Mouse (Mus musculus): ENCODE results near the gene Gosr2.

The Gosr2 gene

GRCm38 (mm10) chr11:103697565-103698176 lies at the start of gene Gosr2:
Gene Gosr2 (minus strand): TSS chr11:103697898.
- ATAC-seq (ENCODE audit: insufficient number of reproducible peaks, low FRiP score, low TSS enrichment) = peak; percentile 95

GRCm38 (mm10) chr11:103735046-103735781 lies 37.5 kb upstream of the Gosr2 start:
- no peak for ATAC-seq (ENCODE audit: insufficient number of reproducible peaks, low FRiP score, low TSS enrichment)

GRCm38 (mm10) chr11:103734411-103735045 lies 36.8 kb upstream of the Gosr2 start:
- no peak for ATAC-seq (ENCODE audit: insufficient number of reproducible peaks, low FRiP score, low TSS enrichment)

- ATAC-seq (ENCODE audit: insufficient number of reproducible peaks, low FRiP score, low TSS enrichment) = no peak
Observed at GRCm38 (mm10) chr11:103733961-103734360, 36.3 kb upstream of the Gosr2 start.

- ATAC-seq (ENCODE audit: insufficient number of reproducible peaks, low FRiP score, low TSS enrichment) = no peak
Observed at GRCm38 (mm10) chr11:103733069-103733468, 35.4 kb upstream of the Gosr2 start.

GRCm38 (mm10) chr11:103732306-103732705 lies 34.6 kb upstream of the Gosr2 start:
- no peak for ATAC-seq (ENCODE audit: insufficient number of reproducible peaks, low FRiP score, low TSS enrichment)

GRCm38 (mm10) chr11:103731594-103731993 lies 33.9 kb upstream of the Gosr2 start:
- no peak for ATAC-seq (ENCODE audit: insufficient number of reproducible peaks, low FRiP score, low TSS enrichment)

- no peak for ATAC-seq (ENCODE audit: insufficient number of reproducible peaks, low FRiP score, low TSS enrichment)
Observed at GRCm38 (mm10) chr11:103729282-103729985, 31.7 kb upstream of the Gosr2 start.

GRCm38 (mm10) chr11:103724331-103724771 lies 26.7 kb upstream of the Gosr2 start:
- no peak for ATAC-seq (ENCODE audit: insufficient number of reproducible peaks, low FRiP score, low TSS enrichment)

- peak; percentile 36; the same call in 1 of the 2 replicates for ATAC-seq (ENCODE audit: insufficient number of reproducible peaks, low FRiP score, low TSS enrichment)
Observed at GRCm38 (mm10) chr11:103722040-103722481, 24.4 kb upstream of the Gosr2 start.

- no peak for ATAC-seq (ENCODE audit: insufficient number of reproducible peaks, low FRiP score, low TSS enrichment)
Observed at GRCm38 (mm10) chr11:103721468-103722039, 23.9 kb upstream of the Gosr2 start.

GRCm38 (mm10) chr11:103719436-103719835 lies 21.7 kb upstream of the Gosr2 start:
- no peak for ATAC-seq (ENCODE audit: insufficient number of reproducible peaks, low FRiP score, low TSS enrichment)

GRCm38 (mm10) chr11:103716971-103717370 lies 19.3 kb upstream of the Gosr2 start:
- ATAC-seq (ENCODE audit: insufficient number of reproducible peaks, low FRiP score, low TSS enrichment) = no peak

- no peak for ATAC-seq (ENCODE audit: insufficient number of reproducible peaks, low FRiP score, low TSS enrichment)
Observed at GRCm38 (mm10) chr11:103714074-103714473, 16.4 kb upstream of the Gosr2 start.

GRCm38 (mm10) chr11:103711851-103712587 lies 14.3 kb upstream of the Gosr2 start:
- no peak for ATAC-seq (ENCODE audit: insufficient number of reproducible peaks, low FRiP score, low TSS enrichment)

- ATAC-seq (ENCODE audit: insufficient number of reproducible peaks, low FRiP score, low TSS enrichment) = no peak
Observed at GRCm38 (mm10) chr11:103709982-103710381, 12.3 kb upstream of the Gosr2 start.

- no peak for ATAC-seq (ENCODE audit: insufficient number of reproducible peaks, low FRiP score, low TSS enrichment)
Observed at GRCm38 (mm10) chr11:103707005-103707404, 9.3 kb upstream of the Gosr2 start.

GRCm38 (mm10) chr11:103698226-103698625 lies 528 bp upstream of the Gosr2 start:
- ATAC-seq (ENCODE audit: insufficient number of reproducible peaks, low FRiP score, low TSS enrichment) = no peak

GRCm38 (mm10) chr11:103696851-103697564 lies 690 bp downstream of the Gosr2 start:
- ATAC-seq (ENCODE audit: insufficient number of reproducible peaks, low FRiP score, low TSS enrichment) = peak; percentile 36; the same call in 1 of the 2 replicates
